Mouse (Mus musculus) thymus, postnatal 36 days (tissue): Measurements from ENCODE around the gene Arid3a.

Experiments used
- DNase-seq, 2 experiments: peaks; one replicate each; pipeline ENCODE4 v3.0.0; 2022; ENCODE audit warnings: mixed read lengths in 2 of 2

Arid3a gene

GRCm38 (mm10) chr10:79950661-79951060, 23.8 kb downstream of the Arid3a start:
- DNase-seq: no peak

- DNase-seq: peak; percentile 54 to 57
Measured at GRCm38 (mm10) chr10:79953946-79954345, 27.1 kb downstream of the Arid3a start.

GRCm38 (mm10) chr10:79955691-79956090, 28.8 kb downstream of the Arid3a start:
- no peak for DNase-seq

- no peak for DNase-seq
Measured at GRCm38 (mm10) chr10:79956643-79957154, 29.9 kb downstream of the Arid3a start.

GRCm38 (mm10) chr10:79958140-79958816, 31.4 kb downstream of the Arid3a start:
- peak; percentile 85 to 88 for DNase-seq

- peak in 1 of 2 experiments; percentile 23 for DNase-seq
Measured at GRCm38 (mm10) chr10:79959412-79959811, 32.6 kb downstream of the Arid3a start.

- DNase-seq: peak; percentile 99 to 100
Measured at GRCm38 (mm10) chr10:79959847-79960601, 33.2 kb downstream of the Arid3a start, which contains the start of gene Wdr18. Wdr18 (plus strand) TSS chr10:79960152.

- no peak for DNase-seq
Measured at GRCm38 (mm10) chr10:79960671-79961294, 33.9 kb downstream of the Arid3a start.

- no peak for DNase-seq
Measured at GRCm38 (mm10) chr10:79964727-79965126, 37.9 kb downstream of the Arid3a start.

- no peak for DNase-seq
Measured at GRCm38 (mm10) chr10:79965325-79965724, 38.5 kb downstream of the Arid3a start.

GRCm38 (mm10) chr10:79966886-79967400, 40.1 kb downstream of the Arid3a start:
- DNase-seq: no peak

- no peak for DNase-seq
Measured at GRCm38 (mm10) chr10:79968181-79968580, 41.3 kb downstream of the Arid3a start.

- no peak for DNase-seq
Measured at GRCm38 (mm10) chr10:79969124-79969568, 42.3 kb downstream of the Arid3a start.

- no peak for DNase-seq
Measured at GRCm38 (mm10) chr10:79970415-79971182, 43.8 kb downstream of the Arid3a start, which contains the start of gene Grin3b. Grin3b (plus strand) TSS chr10:79970715.

GRCm38 (mm10) chr10:79971183-79971497, 44.3 kb downstream of the Arid3a start:
- no peak for DNase-seq

- no peak for DNase-seq
Measured at GRCm38 (mm10) chr10:79972831-79973230, 46.0 kb downstream of the Arid3a start.

GRCm38 (mm10) chr10:79974087-79974486, 47.2 kb downstream of the Arid3a start:
- DNase-seq: no peak

- DNase-seq: no peak
Measured at GRCm38 (mm10) chr10:79974668-79975067, 47.8 kb downstream of the Arid3a start.

- no peak for DNase-seq
Measured at GRCm38 (mm10) chr10:79976071-79976721, 49.4 kb downstream of the Arid3a start.

- no peak for DNase-seq
Measured at GRCm38 (mm10) chr10:79976722-79977107, 49.9 kb downstream of the Arid3a start.

- no peak for DNase-seq
Measured at GRCm38 (mm10) chr10:79977324-79977723, 50.5 kb downstream of the Arid3a start.

- no peak for DNase-seq
Measured at GRCm38 (mm10) chr10:79978061-79978460, 51.2 kb downstream of the Arid3a start.
